Mouse (Mus musculus) heart, embryonic 14.5 days (tissue): ENCODE results near the gene Dcaf4. TPM values are rescaled to one million over a fixed set of nuclear protein-coding genes. Genes with fewer than 3 reads are reported as not detected.

Experiments
- ATAC-seq: fragments of 200-750 bp; cut with Nextera tagmentation; 2 replicates; pipeline ENCODE4 v1.8.0; 2017; ENCODE audit warnings: low read depth, moderate TSS enrichment; ENCODE audit not compliant: insufficient number of reproducible peaks, insufficient read depth, low FRiP score
- H3K27ac ChIP-seq, 2 experiments: fragments of 200-500 bp in 1 of 2; fragments of 300-500 bp in 1 of 2; sonication (generic) in 1 of 2; replicated peaks in 1 of 2; 2 replicates each; pipeline ENCODE4 v1.5.1; 2012 to 2014; ENCODE audit warnings: low read depth in 2 of 2, low read length in 2 of 2, control low read depth in 1 of 2, mild to moderate bottlenecking in 1 of 2, mixed read lengths in 1 of 2; ENCODE audit not compliant: control insufficient read depth in 1 of 2, insufficient read depth in 1 of 2
- H3K27me3 ChIP-seq: fragments of 300-500 bp; sonication (generic); 2 replicates; pipeline ENCODE4 v1.6.1; 2014; ENCODE audit warnings: mild to moderate bottlenecking, low read length, control low read depth; ENCODE audit not compliant: control insufficient read depth, insufficient read depth
- H3K36me3 ChIP-seq: fragments of 300-500 bp; sonication (generic); 2 replicates; pipeline ENCODE4 v1.6.1; 2014; ENCODE audit warnings: mild to moderate bottlenecking, control low read depth, low read length, mixed read lengths; ENCODE audit not compliant: control insufficient read depth, insufficient read depth
- H3K4me1 ChIP-seq, 2 experiments: fragments of 200-500 bp in 1 of 2; fragments of 300-500 bp in 1 of 2; sonication (generic) in 1 of 2; 2 replicates each; pipeline ENCODE4 v1.6.1; 2012 to 2014; ENCODE audit warnings: low read length in 2 of 2, control low read depth in 1 of 2, mixed read lengths in 1 of 2; ENCODE audit not compliant: control insufficient read depth in 2 of 2, insufficient read depth in 2 of 2
- H3K4me2 ChIP-seq: fragments of 300-500 bp; sonication (generic); 2 replicates; pipeline ENCODE4 v1.6.1; 2014; ENCODE audit warnings: mild to moderate bottlenecking, low read length
- H3K4me3 ChIP-seq, 2 experiments: fragments of 200-500 bp in 1 of 2; fragments of 300-500 bp in 1 of 2; sonication (generic) in 1 of 2; 2 replicates each; pipeline ENCODE4 v1.5.1; 2012 to 2014; ENCODE audit warnings: low read length in 2 of 2, mild to moderate bottlenecking in 2 of 2, control low read depth in 1 of 2, low read depth in 1 of 2, moderate library complexity in 1 of 2; ENCODE audit not compliant: control insufficient read depth in 1 of 2, insufficient read depth in 1 of 2
- H3K9ac ChIP-seq: fragments of 300-500 bp; sonication (generic); 2 replicates; pipeline ENCODE4 v1.6.1; 2014; ENCODE audit warnings: mild to moderate bottlenecking, low read length
- H3K9me3 ChIP-seq: fragments of 300-500 bp; sonication (generic); 2 replicates; pipeline ENCODE4 v1.6.1; 2016; ENCODE audit warnings: low read length, control low read depth; ENCODE audit not compliant: control insufficient read depth
- WGBS: fragments of 180-500 bp; shearing (Covaris S2); extraction: QIAGEN DNeasy Blood & Tissue Kit; methylation state at CpG from one replicate; pipeline ENCODE4 v1.1.7; 2014; 5-methylcytosine and 5-hydroxymethylcytosine counted together
- polyA plus RNA-seq: library from polyadenylated mRNA; unstranded; fragments of >200 nt; fragmentation: Nextera tagmentation; extraction: Ambion mirVana; gene quantifications from 2 replicates; pipeline ENCODE4 v1.2.1, GENCODE M21; 2014

Gene Dcaf4
- polyA plus RNA-seq, 1 experiment from 2014 or later, result 27.5 TPM

- Histone ChIP-seq H3K27ac (no peak overlapping the region), H3K4me1 (peaks cover 0 to 6% of the 10 kb centered on the region in 2 experiments; a peak in 1 of 4 replicates), H3K4me3 (no peak overlapping the region), H3K9ac (no peak overlapping the region), H3K4me2 (no peak overlapping the region), H3K9me3 (no peaks in the 10 kb centered on the region), H3K27me3 (no peaks in the 10 kb centered on the region), H3K36me3 (peaks cover 76% of the 10 kb centered on the region)
- 45% methylated on average over 9 of the region's 9 CpGs for WGBS
- no peak for ATAC-seq
These were observed 15.8 kb downstream of the Dcaf4 start for GRCm38 (mm10) chr12:83536039-83536438.

GRCm38 (mm10) chr12:83543997-83544396 lies 23.7 kb downstream of the Dcaf4 start:
- Histone ChIP-seq H3K4me2 (no peak overlapping the region), H3K9me3 (no peaks in the 10 kb centered on the region), H3K27ac (no peak overlapping the region), H3K27me3 (no peaks in the 10 kb centered on the region), H3K36me3 (peaks cover 66% of the 10 kb centered on the region), H3K9ac (no peak overlapping the region), H3K4me1 (no peaks in the 10 kb centered on the region), H3K4me3 (no peak overlapping the region)
- 86% methylated on average over 7 of the region's 7 CpGs for WGBS
- no peak for ATAC-seq

GRCm38 (mm10) chr12:83544791-83545190 lies 24.5 kb downstream of the Dcaf4 start:
- H3K36me3 ChIP-seq, result peaks cover 64% of the 10 kb centered on the region
- ATAC-seq, result no peak
- H3K4me3 ChIP-seq, result no peak overlapping the region
- H3K4me1 ChIP-seq, result no peaks in the 10 kb centered on the region
- H3K4me2 ChIP-seq, result no peak overlapping the region
- H3K9ac ChIP-seq, result no peak overlapping the region
- no peak overlapping the region for H3K27ac ChIP-seq
- H3K27me3 ChIP-seq, result no peaks in the 10 kb centered on the region
- H3K9me3 ChIP-seq, result no peaks in the 10 kb centered on the region

GRCm38 (mm10) chr12:83551305-83551704 lies 31.0 kb downstream of the Dcaf4 start:
- Histone ChIP-seq H3K9ac (no peak overlapping the region), H3K9me3 (no peaks in the 10 kb centered on the region), H3K4me2 (no peak overlapping the region), H3K4me1 (no peaks in the 10 kb centered on the region), H3K27me3 (no peaks in the 10 kb centered on the region), H3K27ac (no peak overlapping the region), H3K36me3 (peaks cover 93% of the 10 kb centered on the region), H3K4me3 (no peak overlapping the region)
- 89% methylated on average over 16 of the region's 16 CpGs for WGBS
- ATAC-seq, result no peak

GRCm38 (mm10) chr12:83553816-83554215 lies 33.5 kb downstream of the Dcaf4 start:
- Histone ChIP-seq H3K36me3 (peaks cover 95% of the 10 kb centered on the region), H3K9ac (no peak overlapping the region), H3K27me3 (no peaks in the 10 kb centered on the region), H3K4me2 (no peak overlapping the region), H3K27ac (no peak overlapping the region), H3K4me1 (no peaks in the 10 kb centered on the region), H3K9me3 (no peaks in the 10 kb centered on the region), H3K4me3 (no peak overlapping the region)
- ATAC-seq, result no peak
- WGBS, result 84% methylated on average over 4 of the region's 4 CpGs

GRCm38 (mm10) chr12:83555605-83556004 lies 35.3 kb downstream of the Dcaf4 start:
- H3K36me3 ChIP-seq, result peaks cover 87% of the 10 kb centered on the region
- no peak for ATAC-seq
- no peak overlapping the region for H3K27ac ChIP-seq
- H3K4me1 ChIP-seq, result no peaks in the 10 kb centered on the region
- H3K27me3 ChIP-seq, result no peaks in the 10 kb centered on the region
- H3K9ac ChIP-seq, result no peak overlapping the region
- H3K4me3 ChIP-seq, result no peak overlapping the region
- H3K9me3 ChIP-seq, result no peaks in the 10 kb centered on the region
- H3K4me2 ChIP-seq, result no peak overlapping the region
- WGBS, result 63% methylated on average over 9 of the region's 9 CpGs

GRCm38 (mm10) chr12:83558496-83558895 lies 38.2 kb downstream of the Dcaf4 start:
- H3K9me3 ChIP-seq, result no peaks in the 10 kb centered on the region
- ATAC-seq, result no peak
- H3K27ac ChIP-seq, result no peak overlapping the region
- no peak overlapping the region for H3K4me2 ChIP-seq
- peaks cover 0 to 4% of the 10 kb centered on the region in 2 experiments; a peak in 1 of 4 replicates for H3K4me1 ChIP-seq
- no peak overlapping the region for H3K9ac ChIP-seq
- no peaks in the 10 kb centered on the region for H3K27me3 ChIP-seq
- 92% methylated on average over 7 of the region's 7 CpGs for WGBS
- no peak overlapping the region for H3K4me3 ChIP-seq
- H3K36me3 ChIP-seq, result peaks cover 85% of the 10 kb centered on the region

- Histone ChIP-seq H3K4me1 (peaks cover 0 to 4% of the 10 kb centered on the region in 2 experiments; a peak in 1 of 4 replicates), H3K4me3 (no peak overlapping the region), H3K9ac (no peak overlapping the region), H3K27me3 (no peaks in the 10 kb centered on the region), H3K36me3 (peaks cover 84% of the 10 kb centered on the region), H3K4me2 (no peak overlapping the region), H3K27ac (no peak overlapping the region), H3K9me3 (no peaks in the 10 kb centered on the region)
- no peak for ATAC-seq
- WGBS, result 73% methylated on average over 6 of the region's 6 CpGs
These were observed 39.9 kb downstream of the Dcaf4 start for GRCm38 (mm10) chr12:83560189-83560588.
